Mouse (Mus musculus): ENCODE measurements around the gene Herc1.

DNA sequence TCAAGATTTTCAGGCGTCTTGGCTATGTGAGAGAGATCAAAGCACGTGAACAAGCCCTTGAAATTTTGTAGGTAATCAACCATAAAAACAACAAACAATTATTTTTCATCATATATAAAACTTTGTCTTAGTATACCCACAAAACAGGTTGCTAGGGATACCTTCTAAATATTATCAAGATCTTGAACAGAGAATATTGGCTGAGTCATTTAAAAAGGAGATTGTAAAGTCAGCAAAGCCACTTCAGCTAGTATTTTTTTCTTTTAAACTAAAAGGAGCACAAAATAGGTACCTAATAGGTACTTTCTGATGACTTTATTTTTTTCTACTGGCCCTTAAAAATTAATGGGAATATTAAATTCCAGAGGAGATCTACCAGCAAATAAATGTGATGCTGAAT lies 2.5 kb downstream of the Herc1 start:
- TF ChIP-seq GATA1 (IDR thresholded peaks at IDR 0.05; ENCODE audit: low read length) = no peak
- no peak for TF ChIP-seq TAL1 (IDR thresholded peaks at IDR 0.05; ENCODE audit: low read length)
